Mouse (Mus musculus): ENCODE data around the gene Gm8005.
"Not testable (repeated sequence)": the region's sequence is repeated elsewhere in the genome, so short reads cannot be mapped to it uniquely, and the experiment has no call there.

The Gm8005 gene

GRCm38 (mm10) chr14:42439573-42439972 is at the start of gene Gm8005:
TSS of gene Gm8005 (minus strand) at chr14:42439673.
- DNase-seq (ENCODE audit: low read depth, low spot score) = not testable (repeated sequence)

- DNase-seq (ENCODE audit: low read depth, low spot score) = not testable (repeated sequence)
Observed at GRCm38 (mm10) chr14:42463581-42463980, 24.1 kb upstream of the Gm8005 start, which contains the start of gene Gm8011. TSS of gene Gm8011 (plus strand) at chr14:42463881.
